Mouse (Mus musculus): ENCODE data around the gene Eif1ad.

Eif1ad gene

DNA sequence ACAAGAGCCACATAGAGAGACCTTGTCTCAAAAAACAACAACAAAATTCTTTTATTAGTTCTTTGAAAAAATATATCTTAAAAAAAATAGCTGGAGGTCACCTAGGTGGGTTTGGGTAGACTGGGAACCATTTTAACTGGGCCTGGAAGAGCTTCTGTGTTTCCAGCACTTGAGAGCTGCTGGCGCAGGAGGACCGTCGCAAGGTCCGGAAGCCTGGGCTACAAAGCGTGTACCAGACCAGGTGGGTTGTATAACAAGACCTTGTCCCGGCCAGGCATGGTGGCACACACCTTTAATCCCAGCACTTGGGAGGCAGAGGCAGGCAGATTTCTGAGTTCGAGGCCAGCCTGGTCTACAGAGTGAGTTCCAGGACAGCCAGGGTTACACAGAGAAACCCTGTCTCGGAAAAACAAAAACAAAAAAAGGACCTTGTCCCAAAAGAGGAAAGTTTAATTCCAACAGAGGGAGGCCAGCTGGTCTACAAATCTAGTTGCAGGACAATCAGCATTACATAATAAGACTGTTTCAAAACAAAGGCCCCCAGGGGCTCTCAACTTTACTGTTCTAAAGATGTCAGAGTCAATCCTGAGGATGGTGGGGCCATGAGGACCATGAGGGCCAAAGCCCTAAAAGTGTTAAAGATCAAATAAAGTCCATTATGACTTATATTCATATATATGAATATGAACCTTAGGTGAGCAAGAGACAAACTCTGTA is 52.4 kb downstream of the Eif1ad start:
- no peak for DNase-seq (ENCODE audit: low read depth in 1 of 2, low spot score in 2 of 2)

- no peak for DNase-seq (ENCODE audit: low read depth in 1 of 2, low spot score in 2 of 2)
These were observed 53.1 kb downstream of the Eif1ad start for GRCm38 (mm10) chr19:5419630-5420029.

DNA sequence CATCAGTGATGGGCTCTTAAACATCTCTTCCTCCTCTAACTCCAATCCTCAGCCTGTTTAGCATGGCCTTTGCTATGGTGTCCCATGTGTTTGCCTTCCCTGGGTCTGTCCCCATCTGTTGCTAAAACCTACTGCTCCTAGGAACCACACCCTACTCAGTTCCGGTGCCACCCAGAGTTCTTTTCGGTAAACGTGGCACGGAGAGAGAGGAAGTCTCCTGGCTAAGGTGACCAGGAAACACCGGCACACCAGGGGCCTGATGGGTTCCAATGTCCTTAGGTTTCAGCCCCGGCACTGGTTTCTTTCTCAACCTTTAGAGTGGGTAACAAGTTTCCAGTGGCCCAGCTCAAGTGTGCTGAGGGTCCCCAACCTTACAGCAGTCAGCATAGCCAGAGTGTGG is 54.0 kb downstream of the Eif1ad start:
- no peak for DNase-seq (ENCODE audit: low read depth in 1 of 2, low spot score in 2 of 2)
